Mouse (Mus musculus): ENCODE data around the gene Atg9b. TPM values are rescaled to one million over a fixed set of nuclear protein-coding genes. Genes with fewer than 3 reads are reported as not detected.
A peak's percentile ranks its signal among the peaks of the same experiment; 100 is the strongest.

Atg9b gene
- polyA plus RNA-seq, 1 experiment from 2014 or later, result 1.2 TPM

DNA sequence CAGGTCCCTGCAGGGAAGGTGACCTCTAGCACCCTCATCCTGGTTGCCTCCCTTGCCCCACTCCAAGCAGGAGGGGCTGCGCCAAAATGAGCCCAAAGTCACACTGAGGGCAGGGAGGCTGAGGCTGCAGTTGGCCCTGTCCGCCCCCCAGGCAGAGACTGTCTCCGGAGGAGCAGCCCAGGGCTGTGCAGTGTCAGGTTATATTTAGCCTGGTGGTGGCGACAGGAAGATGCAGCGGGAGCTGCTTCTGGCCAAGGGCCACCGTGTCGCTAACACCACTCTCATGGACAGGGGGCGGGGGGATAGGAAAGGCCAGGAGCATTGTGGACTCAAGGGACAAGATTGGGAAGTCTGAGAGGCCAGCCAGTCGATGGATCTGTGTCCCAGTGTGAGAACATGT is 54.6 kb downstream of the Atg9b start:
- 10% methylated on average over 9 of the region's 9 CpGs for WGBS
- Histone ChIP-seq H3K27me3 (ENCODE audit: insufficient read depth, poor library complexity, severe bottlenecking) (no peaks in the 10 kb centered on the region), H3K4me3 (peak overlapping the region; percentile 30), H3K4me1 (peaks cover 87% of the 10 kb centered on the region), H3K27ac (peak overlapping the region; percentile 79), H3K9me3 (no peaks in the 10 kb centered on the region), H3K36me3 (peaks cover 26% of the 10 kb centered on the region)
- peak; percentile 95 for DNase-seq (ENCODE audit: low spot score)

DNA sequence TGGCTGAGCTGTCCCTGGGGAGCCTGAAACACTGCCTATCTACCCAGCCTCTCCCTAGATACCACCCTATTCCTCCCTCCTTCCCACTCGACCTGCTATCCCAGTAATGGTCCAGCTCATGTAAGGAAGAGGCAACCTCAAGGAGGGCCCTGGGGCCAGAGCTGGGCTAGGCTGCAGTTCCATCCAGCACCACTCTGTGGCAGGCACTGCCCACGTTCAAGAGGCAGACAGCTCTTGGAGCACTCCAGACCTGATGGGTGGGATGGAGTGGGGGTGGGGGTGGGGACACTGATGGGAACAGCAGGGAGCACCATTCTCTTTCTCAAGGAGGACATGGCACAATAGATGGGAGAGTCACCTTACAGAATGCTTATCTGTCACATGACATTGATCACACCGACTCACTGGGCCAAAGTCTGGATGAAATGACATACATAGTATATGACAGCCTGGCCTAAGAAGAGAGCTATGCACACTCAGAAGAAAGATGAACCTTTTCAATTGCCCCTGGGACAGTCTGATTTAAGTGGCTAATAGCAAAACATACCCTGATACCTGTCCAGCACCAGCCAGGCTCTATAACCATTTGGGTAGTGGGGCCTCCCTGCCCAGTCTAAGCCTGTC is 55.9 kb downstream of the Atg9b start:
- peak; percentile 91 for DNase-seq (ENCODE audit: low spot score)
- no peaks in the 10 kb centered on the region for H3K9me3 ChIP-seq
- H3K27ac ChIP-seq, result peak overlapping the region; percentile 83
- H3K4me1 ChIP-seq, result peaks cover 87% of the 10 kb centered on the region
- H3K4me3 ChIP-seq, result no peak overlapping the region
- peaks cover 40% of the 10 kb centered on the region for H3K36me3 ChIP-seq
- WGBS, result 19% methylated on average over 3 of the region's 3 CpGs
- no peaks in the 10 kb centered on the region for H3K27me3 ChIP-seq (ENCODE audit: insufficient read depth, poor library complexity, severe bottlenecking)

DNA sequence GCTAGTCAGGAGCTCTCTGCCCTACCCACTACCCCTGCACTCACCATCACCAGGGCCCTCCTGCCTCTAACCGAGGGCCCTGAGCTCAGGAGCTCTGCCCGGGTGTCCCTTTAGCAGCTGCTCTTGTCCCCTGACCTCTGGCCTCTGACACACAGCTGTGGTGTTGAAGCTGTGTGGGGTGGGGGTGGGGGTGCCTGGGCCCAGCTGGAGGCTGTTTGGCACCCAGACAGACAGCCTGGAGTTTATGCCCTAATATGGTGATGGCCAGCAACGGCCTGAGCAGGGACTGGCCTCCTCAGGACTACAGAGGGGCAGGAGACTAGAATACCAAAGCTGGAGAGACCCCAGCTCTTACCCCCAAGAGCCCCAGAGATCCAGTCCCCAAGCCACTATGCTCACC is 57.2 kb downstream of the Atg9b start:
- H3K9me3 ChIP-seq, result no peaks in the 10 kb centered on the region
- peaks cover 46% of the 10 kb centered on the region for H3K36me3 ChIP-seq
- H3K4me3 ChIP-seq, result 0 out of 2 replicates have a peak overlapping the region, but pooled peaks have one; percentile 7
- no peak for DNase-seq (ENCODE audit: low spot score)
- H3K4me1 ChIP-seq, result peaks cover 94% of the 10 kb centered on the region
- peak overlapping the region; percentile 83 for H3K27ac ChIP-seq
- 16% methylated on average over 3 of the region's 3 CpGs for WGBS
- no peaks in the 10 kb centered on the region for H3K27me3 ChIP-seq (ENCODE audit: insufficient read depth, poor library complexity, severe bottlenecking)

Other genes starting within 250 kb of the Atg9b start
- 15.5 and 18.3 TPM in 2 replicates for gene Nupl2, start 227.2 kb downstream of the Atg9b start, polyA plus RNA-seq (2016; fragmentation: Nextera tagmentation; extraction: Ambion mirVana)
- gene Kcnh2, start 40.5 kb downstream of the Atg9b start, polyA plus RNA-seq (2016; fragmentation: Nextera tagmentation; extraction: Ambion mirVana), result 28.8 and 32.2 TPM in 2 replicates
- 23.2 and 40.8 TPM in 2 replicates for gene Nos3, start 27.3 kb downstream of the Atg9b start, polyA plus RNA-seq (2016; fragmentation: Nextera tagmentation; extraction: Ambion mirVana)
- 62.7 and 81.3 TPM in 2 replicates for gene Abcb8, start 1.5 kb upstream of the Atg9b start, polyA plus RNA-seq (2016; fragmentation: Nextera tagmentation; extraction: Ambion mirVana)
- gene Asic3, start 21.2 kb upstream of the Atg9b start, polyA plus RNA-seq (2016; fragmentation: Nextera tagmentation; extraction: Ambion mirVana), result 0.11 TPM in 1 of 2 replicates, not detected in the other
- 33.9 and 37.4 TPM in 2 replicates for gene Cdk5, start 31.4 kb upstream of the Atg9b start, polyA plus RNA-seq (2016; fragmentation: Nextera tagmentation; extraction: Ambion mirVana)
- 33.2 and 36.0 TPM in 2 replicates for gene Slc4a2, start 31.7 kb upstream of the Atg9b start, polyA plus RNA-seq (2016; fragmentation: Nextera tagmentation; extraction: Ambion mirVana)
- 156 and 197 TPM in 2 replicates for gene Fastk, start 53.1 kb upstream of the Atg9b start, polyA plus RNA-seq (2016; fragmentation: Nextera tagmentation; extraction: Ambion mirVana)
- gene Tmub1, start 55.7 kb upstream of the Atg9b start, polyA plus RNA-seq (2016; fragmentation: Nextera tagmentation; extraction: Ambion mirVana), result 21.3 and 22.3 TPM in 2 replicates
- gene Agap3, start 60.0 kb upstream of the Atg9b start, polyA plus RNA-seq (2016; fragmentation: Nextera tagmentation; extraction: Ambion mirVana), result 20.1 and 30.1 TPM in 2 replicates
- gene Gbx1, start 135.1 kb upstream of the Atg9b start, polyA plus RNA-seq (2016; fragmentation: Nextera tagmentation; extraction: Ambion mirVana), result 0.06 TPM in 1 of 2 replicates, not detected in the other
- gene Asb10, start 148.8 kb upstream of the Atg9b start, polyA plus RNA-seq (2016; fragmentation: Nextera tagmentation; extraction: Ambion mirVana), result 1.6 and 3.3 TPM in 2 replicates
- gene 4931409K22Rik, start 164.7 kb upstream of the Atg9b start, polyA plus RNA-seq (2016; fragmentation: Nextera tagmentation; extraction: Ambion mirVana), result 0.06 and 0.09 TPM in 2 replicates
- 107 and 126 TPM in 2 replicates for gene Abcf2, start 185.3 kb upstream of the Atg9b start, polyA plus RNA-seq (2016; fragmentation: Nextera tagmentation; extraction: Ambion mirVana)
- 19.1 and 22.8 TPM in 2 replicates for gene Chpf2, start 194.6 kb upstream of the Atg9b start, polyA plus RNA-seq (2016; fragmentation: Nextera tagmentation; extraction: Ambion mirVana)
- 73.7 and 92.1 TPM in 2 replicates for gene Smarcd3, start 232.3 kb upstream of the Atg9b start, polyA plus RNA-seq (2016; fragmentation: Nextera tagmentation; extraction: Ambion mirVana)

Data from heart, embryonic 10.5 days (tissue).